Mouse (Mus musculus) embryonic fibroblast, embryonic 13.5 days (primary cell): ENCODE measurements around the gene Hyou1. TPM values are rescaled to one million over a fixed set of nuclear protein-coding genes. Genes with fewer than 3 reads are reported as not detected.

ENCODE experiments used
- H3K27ac ChIP-seq: 2 replicates; pipeline ENCODE4 v1.5.1; 2012; ENCODE audit warnings: low read length, control low read depth, inconsistent platforms; ENCODE audit not compliant: insufficient read depth
- H3K4me1 ChIP-seq: 2 replicates; pipeline ENCODE4 v1.6.1; 2011; ENCODE audit warnings: low read length; ENCODE audit not compliant: control insufficient read depth, insufficient read depth
- H3K4me3 ChIP-seq: 2 replicates; pipeline ENCODE4 v1.5.1; 2011; ENCODE audit warnings: mild to moderate bottlenecking, control low read depth, low read length; ENCODE audit not compliant: insufficient read depth
- CTCF ChIP-seq: IDR thresholded peaks from 2 replicates; pipeline ENCODE4 v1.5.1; 2011; ENCODE audit warnings: mild to moderate bottlenecking, control low read depth, low read length, moderate library complexity, borderline replicate concordance; ENCODE audit not compliant: insufficient read depth
- POLR2A ChIP-seq: IDR thresholded peaks from 2 replicates; pipeline ENCODE4 v1.6.1; 2011; ENCODE audit warnings: low read depth, mild to moderate bottlenecking, control low read depth, low read length, moderate library complexity
- polyA plus RNA-seq: library from polyadenylated mRNA; stranded (reverse); fragments of >200 nt; gene quantifications from 2 replicates; pipeline ENCODE4 v1.2.4, GENCODE M21; 2011; ENCODE audit warnings: low read depth; ENCODE audit not compliant: missing spikeins, insufficient read length

The Hyou1 gene
- polyA plus RNA-seq, 1 experiment = 88.7 TPM

GRCm38 (mm10) chr9:44378153-44378730, 1.0 kb upstream of the Hyou1 start:
- Histone ChIP-seq H3K4me1 (peaks cover 8% of the 10 kb centered on the region; the same call in 1 of the 2 replicates), H3K4me3 (peak overlapping the region; percentile 66), H3K27ac (no peak overlapping the region)
- no peak for TF ChIP-seq CTCF
- TF ChIP-seq POLR2A = no peak; the same call in 1 of the 2 replicates

- no peak for TF ChIP-seq POLR2A
- Histone ChIP-seq H3K27ac (no peak overlapping the region), H3K4me1 (peaks cover 7% of the 10 kb centered on the region; the same call in 1 of the 2 replicates), H3K4me3 (peak overlapping the region; percentile 90)
These were observed 572 bp downstream of the Hyou1 start for GRCm38 (mm10) chr9:44379862-44380261.

- TF ChIP-seq POLR2A (no peak), CTCF (no peak)
- Histone ChIP-seq H3K27ac (no peak overlapping the region), H3K4me1 (peaks cover 5% of the 10 kb centered on the region; the same call in 1 of the 2 replicates), H3K4me3 (no peak overlapping the region)
These were observed 5.3 kb downstream of the Hyou1 start for GRCm38 (mm10) chr9:44384596-44384995.

GRCm38 (mm10) chr9:44387221-44387620, 7.9 kb downstream of the Hyou1 start:
- no peak overlapping the region for H3K27ac ChIP-seq
- H3K4me1 ChIP-seq = no peaks in the 10 kb centered on the region
- H3K4me3 ChIP-seq = no peak overlapping the region
- TF ChIP-seq POLR2A (no peak), CTCF (no peak)

GRCm38 (mm10) chr9:44389273-44389672, 10.0 kb downstream of the Hyou1 start:
- no peaks in the 10 kb centered on the region for H3K4me1 ChIP-seq
- no peak overlapping the region for H3K27ac ChIP-seq
- H3K4me3 ChIP-seq = no peak overlapping the region
- TF ChIP-seq POLR2A (no peak), CTCF (peak; percentile 83; the same call in 1 of the 2 replicates)

GRCm38 (mm10) chr9:44391466-44391865, 12.2 kb downstream of the Hyou1 start:
- TF ChIP-seq POLR2A (no peak), CTCF (peak; percentile 60; the same call in 1 of the 2 replicates)
- H3K4me1 ChIP-seq = no peaks in the 10 kb centered on the region
- H3K27ac ChIP-seq = no peak overlapping the region
- H3K4me3 ChIP-seq = no peak overlapping the region

GRCm38 (mm10) chr9:44396684-44397411, 17.6 kb downstream of the Hyou1 start, which contains the start of gene Slc37a4:
TSS of gene Slc37a4 (plus strand) at chr9:44396852.
- TF ChIP-seq CTCF = no peak
- TF ChIP-seq POLR2A = peak; percentile 90
- Histone ChIP-seq H3K27ac (peak within 1 kb of the TSS; percentile 7; the same call in 1 of the 2 replicates), H3K4me1 (no peaks in the 10 kb centered on the region), H3K4me3 (peak within 1 kb of the TSS; percentile 69)

- Histone ChIP-seq H3K4me1 (no peaks in the 10 kb centered on the region), H3K27ac (no peak overlapping the region), H3K4me3 (peak overlapping the region; percentile 6; the same call in 1 of the 2 replicates)
- TF ChIP-seq CTCF = no peak
- no peak for TF ChIP-seq POLR2A
These were observed 18.8 kb downstream of the Hyou1 start for GRCm38 (mm10) chr9:44398087-44398486.

- TF ChIP-seq CTCF (no peak), POLR2A (no peak)
- no peak overlapping the region for H3K4me3 ChIP-seq
- H3K4me1 ChIP-seq = no peaks in the 10 kb centered on the region
- H3K27ac ChIP-seq = no peak overlapping the region
These were observed 19.3 kb downstream of the Hyou1 start for GRCm38 (mm10) chr9:44398551-44398950.

- no peak for TF ChIP-seq POLR2A
- TF ChIP-seq CTCF = no peak
- Histone ChIP-seq H3K4me1 (no peaks in the 10 kb centered on the region), H3K4me3 (no peak overlapping the region), H3K27ac (no peak overlapping the region)
These were observed 20.0 kb downstream of the Hyou1 start for GRCm38 (mm10) chr9:44399114-44399794.
